Mouse (Mus musculus) liver, postnatal 0 days (tissue): ENCODE data around the gene Nlrp9c.
"Not testable (repeated sequence)": the region's sequence is repeated elsewhere in the genome, so short reads cannot be mapped to it uniquely, and the experiment has no call there.

ENCODE experiments used
- CTCF ChIP-seq: sonication (generic); IDR thresholded peaks from 2 replicates; pipeline ENCODE4 v1.5.1; 2016; ENCODE audit warnings: antibody characterized with exemption, low read depth
- EP300 ChIP-seq: IDR thresholded peaks from 2 replicates; pipeline ENCODE4 v1.6.1; 2016; ENCODE audit warnings: antibody characterized with exemption, low read depth, mild to moderate bottlenecking

- not testable (repeated sequence) for TF ChIP-seq CTCF, EP300
These were observed 88.3 kb downstream of the Nlrp9c start for GRCm38 (mm10) chr7:26315194-26315593.
